Mouse (Mus musculus) forebrain, postnatal 0 days (tissue): Measurements from ENCODE around the gene Afg1l. TPM values are rescaled to one million over a fixed set of nuclear protein-coding genes. Genes with fewer than 3 reads are reported as not detected.
A peak's percentile ranks its signal among the peaks of the same experiment; 100 is the strongest.

Source experiments
- ATAC-seq: fragments of 200-750 bp; cut with Nextera tagmentation; 2 replicates; pipeline ENCODE4 v1.8.0; 2017; ENCODE audit warnings: mild to moderate bottlenecking, moderate library complexity
- DNase-seq: peaks from one replicate; pipeline ENCODE4 v3.0.0-alpha.2; 2015
- H3K27ac ChIP-seq: fragments of 300-500 bp; sonication (generic); 2 replicates; pipeline ENCODE4 v1.5.1; 2014; ENCODE audit warnings: low read depth, mild to moderate bottlenecking, antibody characterized with exemption, low read length, moderate library complexity, mixed read lengths
- H3K27me3 ChIP-seq: fragments of 300-500 bp; sonication (generic); 2 replicates; pipeline ENCODE4 v1.6.1; 2014; ENCODE audit warnings: mild to moderate bottlenecking, low read length, mixed read lengths; ENCODE audit not compliant: insufficient read depth
- H3K36me3 ChIP-seq: fragments of 300-500 bp; sonication (generic); 2 replicates; pipeline ENCODE4 v1.6.1; 2014; ENCODE audit warnings: mild to moderate bottlenecking, moderate library complexity; ENCODE audit not compliant: insufficient read depth
- H3K4me1 ChIP-seq: fragments of 300-500 bp; sonication (generic); 2 replicates; pipeline ENCODE4 v1.6.1; 2014; ENCODE audit warnings: antibody characterized with exemption; ENCODE audit not compliant: insufficient read depth
- H3K4me2 ChIP-seq: fragments of 300-500 bp; sonication (generic); 2 replicates; pipeline ENCODE4 v1.6.1; 2014; ENCODE audit warnings: low read depth, mild to moderate bottlenecking, moderate library complexity
- H3K4me3 ChIP-seq: fragments of 300-500 bp; sonication (generic); 2 replicates; pipeline ENCODE4 v1.5.1; 2014; ENCODE audit warnings: low read depth, low read length, mixed read lengths
- H3K9ac ChIP-seq: fragments of 300-500 bp; sonication (generic); 2 replicates; pipeline ENCODE4 v1.6.1; 2014; ENCODE audit warnings: mild to moderate bottlenecking
- H3K9me3 ChIP-seq: fragments of 300-500 bp; sonication (generic); 2 replicates; pipeline ENCODE4 v1.6.1; 2016; ENCODE audit warnings: low read length
- CTCF ChIP-seq: sonication (generic); IDR thresholded peaks from 2 replicates; pipeline ENCODE4 v1.5.1; 2016; ENCODE audit warnings: antibody characterized with exemption, control low read depth, low read depth
- WGBS: fragments of 180-500 bp; shearing (Covaris S2); extraction: QIAGEN DNeasy Blood & Tissue Kit; methylation state at CpG from one replicate; pipeline ENCODE4 v1.1.7; 2014; 5-methylcytosine and 5-hydroxymethylcytosine counted together
- polyA plus RNA-seq: library from polyadenylated mRNA; unstranded; fragments of >200 nt; fragmentation: Nextera tagmentation; extraction: Ambion mirVana; gene quantifications from 2 replicates; pipeline ENCODE4 v1.2.1, GENCODE M21; 2015
- total RNA-seq: library from RNA; depleted of rRNA; stranded (reverse); fragments of >200 nt; gene quantifications from 2 replicates; pipeline ENCODE4 v1.2.3, GENCODE M21; 2014

Afg1l gene
- total and polyA plus RNA-seq, 2 experiments from 2014 or later: 6.8 to 6.9 TPM

DNA sequence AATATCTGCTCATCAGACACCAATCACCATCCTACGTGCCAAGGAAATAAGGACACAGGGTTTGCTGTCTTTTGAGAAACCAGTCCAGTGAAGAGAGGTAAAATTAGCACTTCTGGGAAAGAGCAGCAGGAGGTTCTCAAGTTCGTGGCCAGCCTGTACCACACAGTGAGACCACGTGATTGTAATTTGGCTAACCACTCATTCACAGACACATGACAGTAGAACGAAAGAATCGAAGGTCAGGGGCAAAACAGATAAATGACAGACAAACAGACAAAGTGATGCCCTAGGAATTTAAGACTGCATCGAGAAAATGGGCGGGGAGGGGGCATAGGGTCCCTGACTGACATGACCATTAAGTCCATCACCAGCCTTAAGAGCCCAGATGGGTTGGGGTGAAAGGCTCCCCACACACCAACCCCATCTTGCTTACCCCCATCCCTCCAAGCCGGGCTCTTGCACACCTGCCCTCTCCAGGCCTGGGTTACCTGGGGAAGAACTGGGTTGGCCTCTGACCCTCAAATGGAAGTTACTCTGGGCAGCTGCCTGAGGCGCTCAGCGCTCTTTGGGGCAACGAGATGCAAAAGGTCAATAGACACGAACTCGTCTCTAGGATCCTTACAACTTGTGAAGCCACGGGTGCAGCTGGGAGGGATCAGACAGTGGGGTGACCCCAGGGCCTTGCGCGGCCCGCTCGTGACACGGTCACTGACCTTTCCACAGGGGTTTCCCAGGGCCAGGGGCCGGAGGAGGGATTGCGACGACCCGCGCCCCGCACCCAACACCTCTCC lies 620 bp downstream of the Afg1l start:
- peak overlapping the region; percentile 73 for H3K4me3 ChIP-seq
- 11% methylated on average over 25 of the region's 25 CpGs for WGBS
- H3K36me3 ChIP-seq: no peaks in the 10 kb centered on the region
- no peaks in the 10 kb centered on the region for H3K27me3 ChIP-seq
- H3K9me3 ChIP-seq: no peaks in the 10 kb centered on the region
- peak overlapping the region; percentile 66 for H3K9ac ChIP-seq
- ATAC-seq: peak; percentile 1; the same call in 1 of the 2 replicates
- peak overlapping the region; percentile 82 for H3K27ac ChIP-seq
- no peak for DNase-seq
- peak overlapping the region; percentile 82 for H3K4me2 ChIP-seq
- no peak for TF ChIP-seq CTCF
- 0 out of 2 replicates have a peak, but pooled peaks cover 6% of the 10 kb centered on the region for H3K4me1 ChIP-seq

DNA sequence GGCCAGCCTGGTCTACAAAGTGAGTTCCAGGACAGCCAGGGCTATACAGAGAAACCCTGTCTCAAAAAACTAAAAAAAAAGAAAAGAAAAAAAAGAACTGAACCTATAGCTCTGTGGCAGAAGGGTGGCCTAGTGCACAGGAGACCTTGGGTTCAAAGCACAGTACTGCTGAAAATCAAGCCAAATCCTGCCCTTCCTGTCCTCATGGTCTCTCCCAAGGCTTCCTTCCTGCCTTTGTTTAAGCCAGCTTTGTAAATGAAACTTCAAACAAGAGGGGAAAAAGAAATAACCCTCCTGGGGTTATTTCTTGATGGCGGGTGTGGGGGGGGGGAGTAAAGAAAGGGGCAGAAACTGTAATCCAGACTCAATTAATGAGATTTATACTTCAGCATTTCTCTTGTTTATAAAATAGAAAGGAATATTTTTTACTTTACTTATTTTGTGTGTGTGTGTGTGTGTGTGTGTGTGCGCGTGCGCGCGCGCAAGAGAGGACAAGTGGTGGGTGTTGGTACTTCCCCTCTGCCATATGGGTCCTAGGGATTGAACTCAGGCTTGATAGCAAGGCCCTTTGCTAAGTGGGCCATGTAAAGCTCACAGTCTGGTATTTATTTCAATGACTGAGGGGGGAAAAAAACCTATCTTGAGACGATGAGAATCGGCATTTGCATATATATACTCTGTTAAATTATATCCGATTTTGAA lies 1.4 kb downstream of the Afg1l start:
- Histone ChIP-seq H3K9me3 (no peaks in the 10 kb centered on the region), H3K27me3 (no peaks in the 10 kb centered on the region), H3K36me3 (no peaks in the 10 kb centered on the region), H3K4me2 (no peak overlapping the region), H3K9ac (no peak overlapping the region), H3K4me3 (no peak overlapping the region), H3K27ac (no peak overlapping the region), H3K4me1 (0 out of 2 replicates have a peak, but pooled peaks cover 6% of the 10 kb centered on the region)
- DNase-seq: no peak
- 88% methylated on average over 10 of the region's 10 CpGs for WGBS
- ATAC-seq: no peak
- TF ChIP-seq CTCF: no peak

DNA sequence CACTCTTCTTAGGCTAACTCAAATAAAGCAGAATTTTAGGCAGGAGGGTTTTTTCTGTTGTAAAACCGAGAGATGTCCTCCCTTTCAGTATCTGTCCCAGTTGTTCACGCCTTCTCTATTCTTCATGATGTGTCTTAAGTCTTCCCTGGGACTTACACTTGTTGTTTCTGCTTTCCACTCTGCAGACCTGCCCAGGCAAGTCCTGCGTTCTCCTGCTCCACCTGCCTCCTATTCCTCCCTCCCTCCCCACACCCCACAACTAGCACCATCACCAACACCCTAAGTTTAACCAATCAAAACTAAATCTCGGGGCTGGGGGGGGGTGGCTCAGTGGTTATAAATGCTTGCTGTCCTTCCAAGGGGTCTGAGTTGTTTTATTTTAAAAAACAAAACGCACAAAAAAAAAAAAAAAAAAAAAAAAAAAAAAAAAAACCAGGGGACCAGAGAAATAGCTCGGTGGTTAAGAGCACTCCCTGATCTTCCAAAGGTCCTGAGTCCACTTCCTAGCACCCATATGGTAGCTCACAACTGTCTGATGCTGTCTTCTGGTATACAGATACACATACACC lies 3.3 kb downstream of the Afg1l start:
- no peaks in the 10 kb centered on the region for H3K36me3 ChIP-seq
- no peak overlapping the region for H3K9ac ChIP-seq
- no peak overlapping the region for H3K4me2 ChIP-seq
- no peak for TF ChIP-seq CTCF
- WGBS: 84% methylated on average over 6 of the region's 6 CpGs
- H3K27ac ChIP-seq: no peak overlapping the region
- H3K4me1 ChIP-seq: 0 out of 2 replicates have a peak, but pooled peaks cover 6% of the 10 kb centered on the region
- DNase-seq (no peak), ATAC-seq (no peak)
- no peak overlapping the region for H3K4me3 ChIP-seq
- H3K9me3 ChIP-seq: no peaks in the 10 kb centered on the region
- H3K27me3 ChIP-seq: no peaks in the 10 kb centered on the region

DNA sequence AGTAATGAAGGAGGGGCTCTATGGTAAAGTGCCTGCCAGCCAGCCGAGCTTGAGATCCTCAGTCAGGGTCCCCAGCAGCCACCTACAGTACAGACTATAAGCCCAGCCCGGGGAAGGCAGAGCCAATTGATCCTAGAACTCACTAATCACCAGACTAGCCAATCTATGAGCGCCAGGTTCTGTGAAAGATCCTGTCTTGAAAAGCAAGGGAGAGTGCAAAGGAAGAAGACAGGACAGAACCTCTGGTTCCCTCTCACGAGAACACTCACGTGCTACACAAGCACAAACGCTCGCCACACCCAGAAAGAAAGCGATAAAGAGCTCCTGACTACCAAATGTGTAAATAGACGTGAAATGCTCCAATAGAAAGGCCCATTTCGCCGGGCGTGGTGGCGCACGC lies 13.6 kb downstream of the Afg1l start:
- H3K4me1 ChIP-seq: no peaks in the 10 kb centered on the region
- no peak for TF ChIP-seq CTCF
- no peaks in the 10 kb centered on the region for H3K36me3 ChIP-seq
- H3K4me3 ChIP-seq: no peak overlapping the region
- WGBS: 82% methylated on average over 14 of the region's 14 CpGs
- no peak overlapping the region for H3K9ac ChIP-seq
- no peak overlapping the region for H3K4me2 ChIP-seq
- H3K9me3 ChIP-seq: no peaks in the 10 kb centered on the region
- no peaks in the 10 kb centered on the region for H3K27me3 ChIP-seq
- no peak for DNase-seq
- no peak overlapping the region for H3K27ac ChIP-seq
- no peak for ATAC-seq

DNA sequence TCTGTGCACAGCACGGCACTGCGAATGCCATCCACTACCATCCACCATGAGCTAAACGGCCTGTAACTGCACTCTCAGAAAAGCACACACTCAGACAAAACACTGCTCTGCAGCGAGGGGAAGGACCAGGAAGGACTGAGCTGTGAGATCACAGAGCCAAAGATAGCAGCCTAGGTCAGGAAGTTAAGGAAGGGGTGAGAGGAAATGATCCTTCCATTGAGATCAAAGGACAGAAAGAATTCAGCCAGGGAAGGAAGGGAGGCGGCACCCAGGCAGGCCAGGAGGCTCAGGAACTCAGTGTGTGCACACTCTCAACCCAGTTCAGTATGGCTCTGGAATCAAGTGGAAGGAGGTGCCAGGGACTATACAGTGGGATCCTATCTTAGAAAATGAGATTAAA lies 14.1 kb downstream of the Afg1l start:
- no peaks in the 10 kb centered on the region for H3K27me3 ChIP-seq
- no peak overlapping the region for H3K4me2 ChIP-seq
- 61% methylated on average over 5 of the region's 5 CpGs for WGBS
- H3K4me3 ChIP-seq: no peak overlapping the region
- 0 out of 2 replicates have a peak overlapping the region, but pooled peaks have one; percentile 15 for H3K27ac ChIP-seq
- TF ChIP-seq CTCF: no peak
- no peaks in the 10 kb centered on the region for H3K4me1 ChIP-seq
- H3K36me3 ChIP-seq: no peaks in the 10 kb centered on the region; the same call in 1 of the 2 replicates
- H3K9me3 ChIP-seq: no peaks in the 10 kb centered on the region
- no peak overlapping the region for H3K9ac ChIP-seq
- DNase-seq (no peak), ATAC-seq (no peak)

DNA sequence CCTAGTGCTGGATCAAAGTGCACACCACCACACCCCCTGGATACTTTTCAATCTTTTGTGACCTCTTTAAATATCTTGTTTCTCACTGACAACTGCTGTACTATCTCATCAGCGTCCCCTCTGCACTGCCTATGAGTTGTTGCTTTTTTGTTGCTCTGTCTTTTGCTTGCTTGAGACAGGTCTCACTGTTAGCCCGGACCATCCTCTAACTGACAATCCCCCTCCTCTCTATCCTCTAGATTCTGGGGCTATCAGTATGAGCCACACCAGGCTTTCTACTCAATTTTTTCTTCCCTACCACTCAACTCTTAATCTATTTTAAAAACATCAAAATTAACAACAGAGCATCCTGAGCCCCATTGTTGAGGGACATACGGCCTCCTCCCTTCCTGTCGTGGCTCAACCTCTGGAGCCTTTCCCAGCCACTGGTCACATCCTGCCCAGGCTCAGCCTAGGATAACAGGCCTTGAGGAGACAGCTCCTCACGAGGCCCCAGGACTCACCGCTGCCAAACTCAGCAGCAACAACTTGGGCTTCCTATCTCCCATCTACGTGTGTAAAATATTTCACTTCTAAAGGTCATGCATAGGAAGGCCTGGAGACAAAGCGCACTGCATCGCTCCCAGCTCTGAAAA lies 20.7 kb downstream of the Afg1l start:
- no peaks in the 10 kb centered on the region for H3K27me3 ChIP-seq
- no peaks in the 10 kb centered on the region for H3K9me3 ChIP-seq
- WGBS: 80% methylated on average over 9 of the region's 9 CpGs
- H3K4me3 ChIP-seq: no peak overlapping the region
- no peaks in the 10 kb centered on the region; the same call in 1 of the 2 replicates for H3K36me3 ChIP-seq
- no peaks in the 10 kb centered on the region for H3K4me1 ChIP-seq
- no peak overlapping the region for H3K27ac ChIP-seq
- ATAC-seq (no peak), DNase-seq (no peak)
- H3K4me2 ChIP-seq: no peak overlapping the region
- no peak for TF ChIP-seq CTCF
- H3K9ac ChIP-seq: no peak overlapping the region
